Comparison of ENCODE assay signal across 9 mouse cellular contexts in genomic region chr6:72232870-72233269, GRCm38 (mm10). TPM values are rescaled to one million over a fixed set of nuclear protein-coding genes. Genes with fewer than 3 reads are reported as not detected.
DNase-seq lines count a peak whose midpoint lies in the region; ATAC-seq and TF ChIP-seq lines count a peak whose summit lies in the region.
"Had no signal": no experiment of that assay in that cellular context is flagged by ENCODE, and none has a peak within 500 bp of the region (broad histone marks: within the 10 kb centered on the region; RNA-seq: fewer than 3 reads in every experiment).

No protein-coding gene starts in this region.

- 51% methylated on average over 5 of the region's 5 CpGs for WGBS in lung, postnatal 0 days
- WGBS in intestine, embryonic 15.5 days, result 68% methylated on average over 5 of the region's 5 CpGs
- 58% methylated on average over 5 of the region's 5 CpGs for WGBS in neural tube, embryonic 14.5 days

- ATAC-seq in lung, postnatal 0 days, result no peak
- ATAC-seq in intestine, embryonic 15.5 days, result no peak
- ATAC-seq in neural tube, embryonic 14.5 days (ENCODE audit: low read depth), result no peak

- H3K27me3 ChIP-seq in lung, postnatal 0 days (replicated peaks; ENCODE audit: insufficient read depth, low read length), result no peaks in the 10 kb centered on the region
- H3K27me3 ChIP-seq in intestine, embryonic 15.5 days (replicated peaks), result peaks cover 27% of the 10 kb centered on the region; the same call in 1 of the 2 replicates
- peaks cover 24% of the 10 kb centered on the region for H3K27me3 ChIP-seq in neural tube, embryonic 14.5 days (ENCODE audit: control insufficient read depth, insufficient read depth, low read length)

- peak overlapping the region; percentile 41; the same call in 1 of the 2 replicates for H3K9ac ChIP-seq in lung, postnatal 0 days (replicated peaks; ENCODE audit: low read depth)
- H3K9ac ChIP-seq in intestine, embryonic 15.5 days, result no peak overlapping the region
- no peak overlapping the region for H3K9ac ChIP-seq in neural tube, embryonic 14.5 days (replicated peaks; ENCODE audit: low read depth, low read length)
- H3K9ac ChIP-seq: liver, embryonic 15.5 days had no signal

- H3K9me3 ChIP-seq in lung, postnatal 0 days (ENCODE audit: low read length), result no peaks in the 10 kb centered on the region
- H3K9me3 ChIP-seq in intestine, embryonic 15.5 days, result no peaks in the 10 kb centered on the region
- no peaks in the 10 kb centered on the region for H3K9me3 ChIP-seq in neural tube, embryonic 14.5 days (ENCODE audit: control insufficient read depth, low read length)
- H3K9me3 ChIP-seq: liver, embryonic 15.5 days had no signal

- peak overlapping the region; percentile 89 for H3K4me2 ChIP-seq in lung, postnatal 0 days (replicated peaks; ENCODE audit: low read depth, low read length)
- peak overlapping the region; percentile 95 for H3K4me2 ChIP-seq in intestine, embryonic 15.5 days (replicated peaks)
- H3K4me2 ChIP-seq in neural tube, embryonic 14.5 days (ENCODE audit: low read depth, low read length), result peak overlapping the region; percentile 99
- H3K4me2 ChIP-seq: liver, embryonic 15.5 days had no signal

- no peaks in the 10 kb centered on the region for H3K36me3 ChIP-seq in lung, postnatal 0 days (ENCODE audit: insufficient read depth, low read length)
- H3K36me3 ChIP-seq in intestine, embryonic 15.5 days, result no peaks in the 10 kb centered on the region
- H3K36me3 ChIP-seq in neural tube, embryonic 14.5 days (ENCODE audit: control insufficient read depth, insufficient read depth, low read length), result no peaks in the 10 kb centered on the region
- H3K36me3 ChIP-seq: liver, embryonic 15.5 days had no signal

- DNase-seq in gastrocnemius, postnatal 14 days, result peak; percentile 4
- no peak for DNase-seq in gastrocnemius, postnatal 36 days
- no peak for DNase-seq in lung, postnatal 0 days (ENCODE audit: low spot score)
- no peak for DNase-seq in lung, postnatal 25 days (ENCODE audit: low spot score)
- DNase-seq in thymus, postnatal 14 days, result no peak
- DNase-seq in cerebellum, postnatal 36 days, result no peak

- peaks cover 16% of the 10 kb centered on the region; the same call in 1 of the 2 replicates for H3K4me1 ChIP-seq in lung, postnatal 0 days (ENCODE audit: insufficient read depth, low read depth, low read length)
- peaks cover 27% of the 10 kb centered on the region for H3K4me1 ChIP-seq in intestine, embryonic 15.5 days (replicated peaks)
- peaks cover 21% of the 10 kb centered on the region for H3K4me1 ChIP-seq in neural tube, embryonic 14.5 days (ENCODE audit: control insufficient read depth, insufficient read depth, low read length)

- H3K4me3 ChIP-seq in lung, postnatal 0 days (ENCODE audit: low read depth, low read length), result peak overlapping the region; percentile 71
- peak overlapping the region; percentile 57 for H3K4me3 ChIP-seq in intestine, embryonic 15.5 days (replicated peaks)
- H3K4me3 ChIP-seq in neural tube, embryonic 14.5 days (ENCODE audit: low read depth, low read length), result no peak overlapping the region
- H3K4me3 ChIP-seq: liver, embryonic 15.5 days had no signal

- no peak for TF ChIP-seq EP300 in lung, postnatal 0 days (IDR thresholded peaks at IDR 0.05)

- no peak overlapping the region for H3K27ac ChIP-seq in lung, postnatal 0 days (ENCODE audit: low read length)
- H3K27ac ChIP-seq in intestine, embryonic 15.5 days, result no peak overlapping the region
- H3K27ac ChIP-seq in neural tube, embryonic 14.5 days (ENCODE audit: low read depth, low read length), result no peak overlapping the region
- H3K27ac ChIP-seq: liver, embryonic 15.5 days had no signal

- intact Hi-C loops in gastrocnemius, postnatal 14 days (cut with DNase I; ENCODE audit: low total_unique reads), result no loop called here
- intact Hi-C loops in gastrocnemius, postnatal 36 days (cut with DNase I), result no loop called here

- no peak for TF ChIP-seq CTCF in lung, postnatal 0 days (IDR thresholded peaks at IDR 0.05)

RNA-seq across cellular contexts. Expression of gene Atoh8, which starts 2.5 kb away (rescaled TPM):
- total RNA-seq in gastrocnemius, postnatal 14 days (2021), result 1 to 10 TPM; 5.3 to 7.1 TPM
- total RNA-seq in gastrocnemius, postnatal 36 days (2021), result 1 to 10 TPM; 5.2 to 5.7 TPM
- polyA plus RNA-seq in lung, postnatal 0 days (2015; fragmentation: Nextera tagmentation; extraction: Ambion mirVana), result 17.3 and 20.6 TPM in 2 replicates
- 9.4 and 9.6 TPM in 2 replicates for polyA plus RNA-seq in intestine, embryonic 15.5 days (2015; fragmentation: Nextera tagmentation; extraction: Ambion mirVana)
- polyA plus RNA-seq in neural tube, embryonic 14.5 days (2014; fragmentation: Nextera tagmentation; extraction: Ambion mirVana), result 1.1 and 2.4 TPM in 2 replicates
